Mouse (Mus musculus): ENCODE measurements at regions not wholly inside any gene's neighbourhood (a gene's known extent, or its start where the extent isn't known, plus 50 kb on each side); places are given as distances from the start of the nearest gene placed in this dataset.

DNA sequence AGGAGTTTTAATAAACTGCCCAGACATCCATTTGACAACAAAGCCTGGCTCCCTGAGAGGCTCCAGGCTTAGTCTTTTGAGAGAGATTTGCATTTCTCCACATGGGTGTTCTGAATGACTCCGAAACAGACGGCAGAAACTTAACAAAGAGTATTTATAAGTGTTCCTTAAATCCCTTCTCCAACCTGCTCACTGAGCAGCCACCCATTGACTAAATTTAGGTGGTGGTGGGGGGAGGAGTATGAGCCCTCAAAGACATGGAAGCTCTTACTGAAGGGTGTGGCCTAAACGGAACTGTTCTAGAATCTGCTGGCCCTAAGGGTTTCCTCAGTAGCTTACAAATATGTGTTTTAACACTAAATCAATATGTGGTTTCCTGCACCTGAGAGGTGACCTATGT, 158.5 kb downstream of the Dyrk2 start:
- H3K4me1 ChIP-seq (replicated peaks; ENCODE audit: insufficient read depth, low read length): no peaks in the 10 kb centered on the region
- no peak overlapping the region for H3K4me2 ChIP-seq (ENCODE audit: low read length)
- no peak for TF ChIP-seq CTCF (IDR thresholded peaks at IDR 0.05; ENCODE audit: low read depth)
- H3K27ac ChIP-seq: no peak overlapping the region
- H3K9me3 ChIP-seq (replicated peaks; ENCODE audit: low read length): no peaks in the 10 kb centered on the region
- no peaks in the 10 kb centered on the region for H3K36me3 ChIP-seq (ENCODE audit: insufficient read depth, low read length)
- ATAC-seq (replicated peaks; ENCODE audit: low FRiP score, low read depth) (no peak; the same call in 1 of the 2 replicates), DNase-seq (ENCODE audit: low spot score) (no peak)
- H3K9ac ChIP-seq (ENCODE audit: low read depth, low read length): no peak overlapping the region
- H3K4me3 ChIP-seq (replicated peaks; ENCODE audit: low read depth, low read length): no peak overlapping the region
- no peaks in the 10 kb centered on the region for H3K27me3 ChIP-seq (ENCODE audit: insufficient read depth, low read length)
- 65% methylated on average over 3 of the region's 3 CpGs for WGBS

- ATAC-seq (replicated peaks; ENCODE audit: low FRiP score, low read depth): 0 out of 2 replicates have a peak, but pooled peaks have one; percentile 17
- H3K9ac ChIP-seq (ENCODE audit: low read depth, low read length): no peak overlapping the region
- TF ChIP-seq CTCF (IDR thresholded peaks at IDR 0.05; ENCODE audit: low read depth): no peak
Measured at GRCm38 (mm10) chr10:118711951-118712350, 158.1 kb downstream of the Dyrk2 start.

DNA sequence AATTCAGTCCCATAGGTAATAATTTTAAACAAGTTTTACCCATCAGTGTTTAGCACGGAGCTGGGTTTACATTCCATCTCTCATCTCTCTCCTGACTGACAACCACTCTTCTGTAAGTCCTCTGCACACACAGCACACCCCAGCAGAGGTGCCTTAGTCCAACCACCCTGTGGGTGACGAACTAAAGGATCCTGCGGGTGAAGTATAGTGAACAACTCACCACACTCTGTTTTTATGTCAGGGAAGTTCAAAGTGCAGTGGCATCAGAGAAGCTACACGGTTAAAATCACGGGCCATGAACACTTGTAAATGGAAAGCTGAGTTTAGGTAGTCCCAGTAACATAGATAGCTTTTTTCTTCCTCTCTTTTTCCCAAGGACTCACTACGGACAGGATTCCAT, 157.1 kb downstream of the Dyrk2 start:
- ATAC-seq (replicated peaks; ENCODE audit: low FRiP score, low read depth): no peak

More at GRCm38 (mm10) chr10:118711951-118712350, 158.1 kb downstream of the Dyrk2 start:
- no peaks in the 10 kb centered on the region for H3K9me3 ChIP-seq (replicated peaks; ENCODE audit: low read length)
- no peak overlapping the region for H3K4me3 ChIP-seq (replicated peaks; ENCODE audit: low read depth, low read length)
- H3K4me1 ChIP-seq (replicated peaks; ENCODE audit: insufficient read depth, low read length): no peaks in the 10 kb centered on the region
- H3K27me3 ChIP-seq (ENCODE audit: insufficient read depth, low read length): no peaks in the 10 kb centered on the region
- 37% methylated on average over 10 of the region's 10 CpGs for WGBS
- H3K27ac ChIP-seq: no peak overlapping the region
- no peak overlapping the region for H3K4me2 ChIP-seq (ENCODE audit: low read length)
- peak; percentile 35 for DNase-seq (ENCODE audit: low spot score)
- H3K36me3 ChIP-seq (ENCODE audit: insufficient read depth, low read length): no peaks in the 10 kb centered on the region

DNA sequence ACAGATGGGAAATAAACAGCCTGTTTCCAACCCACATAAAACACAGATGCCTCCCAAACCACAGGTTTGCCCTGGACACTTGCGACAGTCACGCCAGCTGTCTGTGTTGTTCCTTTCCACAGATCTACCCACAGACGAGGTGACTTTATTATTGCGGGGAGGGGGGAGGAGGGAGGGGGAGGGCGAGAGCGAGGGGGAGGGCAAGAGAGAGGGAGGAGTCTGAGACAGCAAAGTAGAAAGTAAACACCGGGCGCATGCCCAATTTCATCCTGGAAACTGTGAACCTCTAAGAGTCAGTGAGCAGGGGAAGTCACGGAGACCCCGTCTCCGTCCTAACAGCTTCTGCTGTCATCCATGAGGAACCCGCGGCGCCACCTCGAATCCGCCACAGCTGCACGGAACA, 155.8 kb downstream of the Dyrk2 start:
- 77% methylated on average over 17 of the region's 17 CpGs for WGBS
- Histone ChIP-seq H3K4me1 (replicated peaks; ENCODE audit: insufficient read depth, low read length) (no peaks in the 10 kb centered on the region), H3K9me3 (replicated peaks; ENCODE audit: low read length) (no peaks in the 10 kb centered on the region), H3K27me3 (ENCODE audit: insufficient read depth, low read length) (no peaks in the 10 kb centered on the region), H3K27ac (no peak overlapping the region), H3K9ac (ENCODE audit: low read depth, low read length) (no peak overlapping the region), H3K4me3 (replicated peaks; ENCODE audit: low read depth, low read length) (no peak overlapping the region), H3K4me2 (ENCODE audit: low read length) (no peak overlapping the region), H3K36me3 (ENCODE audit: insufficient read depth, low read length) (no peaks in the 10 kb centered on the region)
- DNase-seq (ENCODE audit: low spot score) (no peak), ATAC-seq (replicated peaks; ENCODE audit: low FRiP score, low read depth) (no peak)
- no peak for TF ChIP-seq CTCF (IDR thresholded peaks at IDR 0.05; ENCODE audit: low read depth)

More for the DNA sequence above, 157.1 kb downstream of the Dyrk2 start:
- Histone ChIP-seq H3K9ac (ENCODE audit: low read depth, low read length) (no peak overlapping the region), H3K9me3 (replicated peaks; ENCODE audit: low read length) (no peaks in the 10 kb centered on the region), H3K4me1 (replicated peaks; ENCODE audit: insufficient read depth, low read length) (no peaks in the 10 kb centered on the region), H3K4me3 (replicated peaks; ENCODE audit: low read depth, low read length) (no peak overlapping the region), H3K27me3 (ENCODE audit: insufficient read depth, low read length) (no peaks in the 10 kb centered on the region), H3K27ac (no peak overlapping the region), H3K36me3 (ENCODE audit: insufficient read depth, low read length) (no peaks in the 10 kb centered on the region), H3K4me2 (ENCODE audit: low read length) (no peak overlapping the region)
- no peak for TF ChIP-seq CTCF (IDR thresholded peaks at IDR 0.05; ENCODE audit: low read depth)
- no peak for DNase-seq (ENCODE audit: low spot score)
- WGBS: 59% methylated on average over 6 of the region's 6 CpGs

GRCm38 (mm10) chr10:118714595-118714994, 155.4 kb downstream of the Dyrk2 start:
- Histone ChIP-seq H3K9me3 (replicated peaks; ENCODE audit: low read length) (no peaks in the 10 kb centered on the region), H3K4me2 (ENCODE audit: low read length) (no peak overlapping the region), H3K4me1 (replicated peaks; ENCODE audit: insufficient read depth, low read length) (no peaks in the 10 kb centered on the region), H3K27me3 (ENCODE audit: insufficient read depth, low read length) (no peaks in the 10 kb centered on the region), H3K4me3 (replicated peaks; ENCODE audit: low read depth, low read length) (no peak overlapping the region), H3K27ac (no peak overlapping the region), H3K9ac (ENCODE audit: low read depth, low read length) (no peak overlapping the region), H3K36me3 (ENCODE audit: insufficient read depth, low read length) (no peaks in the 10 kb centered on the region)
- DNase-seq (ENCODE audit: low spot score): no peak
- no peak for TF ChIP-seq CTCF (IDR thresholded peaks at IDR 0.05; ENCODE audit: low read depth)
- no peak for ATAC-seq (replicated peaks; ENCODE audit: low FRiP score, low read depth)
- WGBS: 81% methylated on average over 4 of the region's 4 CpGs

DNA sequence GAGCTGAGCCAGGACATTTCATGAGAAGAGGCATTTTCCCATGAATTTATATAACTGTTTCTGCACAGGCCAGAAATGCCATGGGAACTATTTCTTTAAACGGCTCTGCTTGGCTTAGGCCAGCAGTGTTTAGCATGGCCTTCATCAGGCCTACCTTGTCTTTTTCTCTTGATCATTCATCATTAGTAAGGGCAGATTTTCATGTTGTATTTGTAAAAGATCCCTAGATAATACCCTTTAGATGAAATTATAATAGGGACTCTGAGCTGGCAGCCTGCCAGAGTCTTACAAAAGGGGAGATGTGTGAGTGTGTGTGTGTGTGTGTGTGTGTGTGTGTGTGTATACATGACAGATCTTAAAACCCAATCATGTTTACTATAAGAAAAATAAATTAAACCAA, 149.4 kb downstream of the Dyrk2 start:
- no peak for ATAC-seq (replicated peaks; ENCODE audit: low FRiP score, low read depth)
- no peak for DNase-seq (ENCODE audit: low spot score)
- Histone ChIP-seq H3K9me3 (replicated peaks; ENCODE audit: low read length) (no peaks in the 10 kb centered on the region), H3K4me2 (ENCODE audit: low read length) (no peak overlapping the region), H3K9ac (ENCODE audit: low read depth, low read length) (no peak overlapping the region), H3K27me3 (ENCODE audit: insufficient read depth, low read length) (no peaks in the 10 kb centered on the region), H3K4me1 (replicated peaks; ENCODE audit: insufficient read depth, low read length) (0 out of 2 replicates have a peak, but pooled peaks cover 4% of the 10 kb centered on the region), H3K4me3 (replicated peaks; ENCODE audit: low read depth, low read length) (no peak overlapping the region), H3K36me3 (ENCODE audit: insufficient read depth, low read length) (no peaks in the 10 kb centered on the region), H3K27ac (no peak overlapping the region)
- WGBS: 36% methylated on average over 1 of the region's 1 CpGs
- TF ChIP-seq CTCF (IDR thresholded peaks at IDR 0.05; ENCODE audit: low read depth): no peak

GRCm38 (mm10) chr10:118722132-118722551, 147.9 kb downstream of the Dyrk2 start:
- 40% methylated on average over 5 of the region's 5 CpGs for WGBS
- no peak overlapping the region for H3K27ac ChIP-seq
- 0 out of 2 replicates have a peak, but pooled peaks cover 4% of the 10 kb centered on the region for H3K4me1 ChIP-seq (replicated peaks; ENCODE audit: insufficient read depth, low read length)
- H3K36me3 ChIP-seq (ENCODE audit: insufficient read depth, low read length): no peaks in the 10 kb centered on the region
- H3K27me3 ChIP-seq (ENCODE audit: insufficient read depth, low read length): no peaks in the 10 kb centered on the region
- no peak overlapping the region for H3K9ac ChIP-seq (ENCODE audit: low read depth, low read length)
- no peak overlapping the region for H3K4me3 ChIP-seq (replicated peaks; ENCODE audit: low read depth, low read length)
- DNase-seq (ENCODE audit: low spot score): peak; percentile 33
- H3K9me3 ChIP-seq (replicated peaks; ENCODE audit: low read length): no peaks in the 10 kb centered on the region
- TF ChIP-seq CTCF (IDR thresholded peaks at IDR 0.05; ENCODE audit: low read depth): no peak
- H3K4me2 ChIP-seq (ENCODE audit: low read length): no peak overlapping the region
- no peak for ATAC-seq (replicated peaks; ENCODE audit: low FRiP score, low read depth)
